Mouse (Mus musculus) cerebellum, postnatal 25 days (tissue): ENCODE data around the gene Pzp.
A peak's percentile ranks its signal among the peaks of the same experiment; 100 is the strongest.

Source experiments
- DNase-seq, 2 experiments: peaks; one replicate each; pipeline ENCODE4 v3.0.0; 2021; ENCODE audit warnings: mixed read lengths in 2 of 2

Pzp gene

DNA sequence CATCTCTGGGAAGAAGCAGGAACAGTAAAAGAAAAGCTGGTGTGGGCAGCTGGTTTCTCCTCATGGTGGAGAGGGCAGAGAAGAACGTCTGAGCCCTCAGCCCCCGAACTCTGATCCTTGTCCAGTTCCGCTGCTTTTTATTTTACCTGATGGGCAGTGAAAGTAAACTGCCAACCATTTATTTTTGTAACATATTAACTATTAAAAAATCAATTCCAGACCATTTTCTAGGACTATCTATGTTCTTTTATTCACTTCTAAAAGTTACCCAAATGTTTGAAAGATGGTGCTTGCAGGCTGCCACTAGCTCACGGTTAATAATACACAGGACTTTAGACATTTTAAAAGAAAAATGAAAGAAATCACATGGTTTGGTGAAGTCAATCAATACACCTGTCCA, at the start of gene Pzp:
Pzp (minus strand) TSS at position 120 of the 400 bp plus-strand sequence.
- no peak for DNase-seq

DNA sequence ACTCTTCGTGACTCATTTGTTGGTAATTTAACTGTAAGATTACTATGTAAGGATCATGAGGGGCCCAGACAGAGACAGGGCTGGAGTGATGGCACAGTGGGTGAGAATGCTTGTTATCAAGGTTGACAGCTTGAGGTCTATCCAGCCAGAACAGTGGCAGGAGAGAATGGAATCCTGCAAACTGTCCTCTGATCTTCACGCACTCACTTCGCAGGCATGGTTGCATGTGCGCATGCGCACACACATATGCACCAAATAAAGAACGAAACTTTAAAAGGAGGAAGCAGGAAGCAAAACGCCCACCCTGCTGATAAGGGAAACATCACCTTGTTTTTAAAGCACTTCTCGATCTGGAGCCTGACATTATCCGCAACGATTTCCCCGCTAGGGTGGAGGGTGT, 40.1 kb upstream of the Pzp start:
- no peak for DNase-seq

DNA sequence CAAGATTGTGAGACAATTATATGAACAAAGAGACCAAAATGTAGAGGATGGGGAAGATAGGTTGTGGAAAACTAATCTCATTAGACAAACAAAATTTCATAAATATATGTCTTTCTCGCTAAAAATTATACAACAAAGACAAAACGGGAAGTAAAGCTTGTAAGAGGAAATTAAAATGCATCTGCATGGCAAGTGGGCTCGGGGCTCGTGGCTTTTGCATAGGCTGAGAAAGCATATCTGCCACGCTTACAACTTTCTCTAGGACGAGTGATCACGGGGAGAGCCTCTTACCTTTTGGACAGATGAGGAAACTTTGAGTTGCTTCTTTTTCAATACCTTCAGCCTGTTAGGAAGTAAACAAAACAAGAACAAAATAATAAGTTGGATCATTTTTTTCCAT, 27.5 kb upstream of the Pzp start:
- no peak for DNase-seq

DNA sequence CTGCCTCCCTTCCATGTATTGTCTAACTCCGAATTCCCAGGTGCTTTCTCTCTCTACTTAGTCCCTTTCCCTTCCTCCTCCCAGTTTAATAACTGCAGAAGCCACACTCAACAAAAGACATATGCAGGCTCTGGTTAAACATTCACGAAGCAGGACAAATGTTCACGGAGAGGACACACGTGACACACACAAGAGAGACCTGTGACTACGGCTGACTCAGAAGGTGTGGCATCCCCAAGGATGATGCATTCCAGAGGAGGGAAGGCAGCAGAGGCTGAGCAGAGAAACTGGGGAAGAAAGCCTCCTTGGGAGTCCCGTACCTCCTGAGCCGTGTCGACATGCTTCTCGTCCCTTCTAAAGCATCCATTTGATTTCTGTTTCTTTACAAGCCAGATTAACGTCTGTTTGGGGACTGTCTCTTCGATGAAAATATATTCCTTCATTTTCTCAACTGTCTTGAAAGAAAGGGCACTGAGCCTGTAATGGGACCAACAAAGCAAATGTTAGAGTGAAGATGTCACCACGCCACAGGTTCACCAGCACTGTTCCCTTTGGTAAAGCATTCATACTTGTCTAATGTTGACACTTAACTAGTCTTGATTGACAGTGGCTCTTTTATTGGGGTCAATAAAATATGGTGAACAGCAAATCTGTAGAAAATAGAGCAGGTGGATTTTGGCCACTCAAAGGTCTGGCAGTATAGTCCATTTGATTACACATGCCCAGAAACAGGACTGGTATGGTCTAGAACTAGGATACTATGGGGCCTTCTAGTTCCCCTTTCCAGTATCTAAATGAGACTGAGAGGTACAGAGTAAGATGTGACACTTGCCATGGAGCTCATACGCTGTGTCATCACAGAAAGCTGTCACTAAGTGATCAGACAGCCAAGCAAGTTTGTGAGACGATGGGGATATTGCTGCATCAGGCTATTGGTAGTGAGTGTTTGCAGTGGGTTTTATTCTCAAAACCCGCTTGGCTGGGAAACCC, 23.2 kb upstream of the Pzp start:
- no peak for DNase-seq

DNA sequence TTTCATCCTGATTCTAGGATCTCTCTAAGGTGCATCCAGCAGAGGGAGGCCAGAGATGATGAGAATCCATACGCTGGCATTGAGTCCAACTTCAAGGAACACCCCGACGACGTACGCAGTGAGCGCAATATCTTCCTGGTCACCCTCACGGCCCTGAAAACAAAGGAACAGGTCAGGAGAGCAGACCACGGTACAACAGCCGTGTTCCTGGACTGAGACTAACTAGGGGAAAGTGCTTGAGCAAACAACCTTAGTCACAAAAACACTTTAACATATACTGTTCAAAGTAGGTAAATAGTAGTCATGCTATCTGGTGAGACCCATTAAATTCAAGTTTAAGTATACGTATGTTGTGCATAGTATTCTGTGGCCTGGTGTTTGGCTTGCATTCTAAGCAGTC, 22.0 kb upstream of the Pzp start:
- no peak for DNase-seq

DNA sequence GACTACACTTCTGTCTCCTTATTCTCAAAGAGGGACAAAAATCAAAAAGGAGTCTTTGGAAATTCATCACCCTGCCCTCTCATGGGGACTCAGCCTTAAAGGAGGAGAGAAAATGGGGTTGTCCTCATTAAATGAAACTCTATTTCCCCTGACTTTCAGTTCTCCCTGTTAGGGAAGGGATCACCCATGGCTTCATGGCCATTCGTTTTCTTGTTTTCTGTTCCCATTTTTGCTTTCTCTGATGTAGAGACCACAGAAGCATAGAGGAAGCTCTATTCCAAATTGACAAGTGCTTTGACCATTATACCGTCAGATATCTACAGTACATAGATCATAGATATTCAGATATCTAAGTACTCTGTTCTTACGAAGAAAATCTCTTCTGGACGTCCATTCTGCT, 18.9 kb upstream of the Pzp start:
- no peak for DNase-seq

DNA sequence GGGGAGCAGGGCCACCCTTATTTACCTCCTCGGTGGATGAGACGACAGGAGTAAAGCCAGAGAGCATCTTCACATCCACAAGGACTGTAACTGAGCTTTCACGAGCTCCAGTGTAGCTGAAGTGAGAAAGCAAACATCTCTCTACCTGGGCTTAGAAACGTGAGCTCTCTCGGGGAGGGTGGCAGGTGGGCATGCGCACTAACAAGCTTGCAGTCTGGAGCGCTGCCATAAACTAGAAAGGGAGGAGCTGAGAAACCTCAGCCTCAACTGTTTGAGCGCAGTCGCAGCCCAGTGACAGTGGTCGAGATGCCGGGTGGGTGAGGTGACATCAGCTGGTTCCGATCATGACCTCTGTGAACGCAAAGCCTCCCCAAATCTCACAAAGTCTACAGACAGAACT, 16.7 kb upstream of the Pzp start:
- peak in 1 of 2 experiments; percentile 6 for DNase-seq

DNA sequence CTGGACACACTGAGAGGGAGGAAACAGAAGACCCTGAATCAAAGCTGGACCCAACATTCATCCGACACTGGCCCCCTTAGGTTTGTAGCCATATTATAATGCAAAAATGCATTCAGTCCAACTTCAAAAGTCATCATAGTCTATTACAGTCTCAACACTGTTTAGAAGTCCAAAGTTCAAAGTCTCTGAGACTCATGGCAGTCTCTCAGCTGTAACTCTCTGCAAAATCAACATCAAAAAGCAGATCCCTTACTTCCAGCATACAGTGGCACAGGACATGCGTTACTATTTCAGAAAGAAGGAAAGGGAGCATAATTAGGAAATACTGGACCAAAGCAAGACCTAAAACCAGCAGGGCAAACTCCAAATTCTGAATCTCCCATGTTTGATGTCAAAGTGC, 8.7 kb upstream of the Pzp start:
- no peak for DNase-seq

DNA sequence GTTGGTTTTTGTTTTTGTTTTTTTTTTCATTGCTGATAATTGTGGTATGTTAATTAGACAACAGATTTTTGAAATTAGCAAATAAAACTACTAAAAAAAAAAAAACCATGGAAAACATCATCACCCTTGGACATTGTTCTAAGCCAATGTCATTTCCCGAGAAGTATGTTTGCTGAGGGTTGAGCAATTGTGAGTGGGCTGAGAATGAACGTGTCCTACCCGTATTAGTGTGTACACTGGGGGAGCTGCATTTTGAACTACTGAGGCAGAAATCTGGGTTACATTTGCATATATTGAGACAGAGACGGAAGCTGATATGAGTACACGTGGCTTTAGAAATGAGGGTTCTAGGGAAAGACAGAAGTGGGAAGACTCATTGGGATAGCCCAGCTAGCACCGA, 6.8 kb upstream of the Pzp start:
- no peak for DNase-seq

DNA sequence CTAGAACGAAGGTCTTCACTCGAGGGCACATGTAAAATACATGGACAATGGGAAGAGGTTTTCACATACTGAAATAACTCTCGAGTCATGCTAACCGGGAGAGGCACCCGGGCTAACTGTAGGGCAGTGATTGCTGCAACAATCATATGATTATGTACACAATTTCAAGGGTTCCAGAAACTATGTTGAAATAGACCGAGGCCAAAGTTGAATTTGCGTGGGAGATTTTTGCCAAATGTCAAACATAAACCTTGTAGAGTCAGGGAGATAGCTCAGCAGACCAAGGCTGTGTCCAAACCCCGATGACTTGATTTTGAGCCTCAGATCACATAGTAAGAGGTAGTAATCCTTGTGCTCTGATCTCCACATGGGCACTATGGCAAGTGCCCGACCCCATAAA, 6.2 kb upstream of the Pzp start:
- DNase-seq, result no peak

DNA sequence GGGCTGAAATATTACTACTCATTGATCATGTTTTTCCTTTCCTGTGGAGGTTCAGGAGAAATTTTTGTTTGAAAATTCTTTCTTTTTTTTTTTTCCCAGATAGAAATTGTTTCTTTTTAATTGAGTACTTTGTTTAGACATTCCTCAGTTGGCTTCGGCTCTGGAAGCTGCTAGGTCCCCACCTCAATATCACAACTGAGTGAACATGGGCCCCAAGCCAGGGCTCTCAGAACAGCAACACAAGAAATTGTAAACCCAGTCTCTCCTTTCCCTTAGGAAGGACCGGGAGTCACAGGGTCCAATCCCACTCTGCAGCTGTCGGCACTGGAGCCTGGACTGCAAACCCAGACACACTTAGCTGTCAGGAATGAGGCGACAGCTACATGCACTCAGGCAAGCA, 2.0 kb upstream of the Pzp start:
- DNase-seq, result no peak

DNA sequence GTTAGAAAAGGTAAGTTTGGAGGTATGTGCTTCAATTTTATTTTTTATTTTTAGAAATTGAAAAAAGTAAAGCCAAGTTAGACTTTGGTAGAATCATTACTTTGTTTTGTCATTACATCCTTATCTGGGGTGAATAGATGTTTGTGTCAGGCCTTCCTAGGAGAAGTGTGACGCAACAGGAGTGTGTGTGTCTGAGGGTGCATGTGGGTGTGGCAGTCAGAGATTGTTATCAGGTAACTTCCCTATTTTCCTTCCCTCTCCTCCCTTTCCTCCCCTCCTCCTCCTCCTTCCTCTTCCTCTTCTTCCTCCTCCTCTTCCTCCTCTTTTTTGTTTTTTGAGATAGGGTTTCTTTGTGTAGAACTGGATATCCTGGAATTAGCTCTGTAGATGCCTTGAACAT, 590 bp upstream of the Pzp start:
- DNase-seq, result no peak

DNA sequence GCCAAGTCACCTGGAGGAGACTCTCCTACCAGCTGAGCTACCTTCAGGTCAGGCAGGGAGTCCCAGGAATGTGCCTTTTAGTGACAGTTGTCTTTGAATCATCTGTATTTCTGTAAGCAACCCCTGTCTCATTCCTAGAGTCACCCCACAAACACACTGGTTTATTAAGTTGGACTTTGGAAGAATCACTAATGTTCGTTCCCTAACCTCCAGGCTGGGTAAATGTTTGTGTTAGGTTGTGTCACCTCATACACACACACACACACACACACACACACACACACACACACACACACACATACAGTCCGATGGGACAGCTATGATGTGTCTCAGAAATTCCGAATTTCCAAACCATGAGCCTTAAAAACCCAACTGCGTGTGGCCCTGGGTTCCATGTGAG, 719 bp downstream of the Pzp start:
- DNase-seq, result no peak

DNA sequence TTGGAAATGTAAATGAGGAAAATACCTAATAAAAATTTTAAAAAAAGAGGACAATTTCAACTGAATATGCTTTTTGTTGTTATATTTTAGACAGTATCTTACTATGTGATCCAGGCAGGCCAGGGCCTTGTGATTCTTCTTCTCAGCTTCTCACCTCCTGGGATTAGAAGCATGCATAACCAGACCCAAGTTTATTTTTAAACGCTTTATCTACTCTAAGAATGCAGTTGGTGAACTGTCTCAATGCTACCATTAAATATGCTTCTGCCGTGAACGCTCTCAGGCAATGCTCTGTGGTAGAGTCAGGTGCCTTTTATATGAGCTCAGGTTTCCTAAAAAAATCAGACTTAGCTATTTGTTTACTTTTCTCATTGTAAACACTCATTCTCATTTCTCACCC, 3.2 kb downstream of the Pzp start:
- DNase-seq, result no peak

DNA sequence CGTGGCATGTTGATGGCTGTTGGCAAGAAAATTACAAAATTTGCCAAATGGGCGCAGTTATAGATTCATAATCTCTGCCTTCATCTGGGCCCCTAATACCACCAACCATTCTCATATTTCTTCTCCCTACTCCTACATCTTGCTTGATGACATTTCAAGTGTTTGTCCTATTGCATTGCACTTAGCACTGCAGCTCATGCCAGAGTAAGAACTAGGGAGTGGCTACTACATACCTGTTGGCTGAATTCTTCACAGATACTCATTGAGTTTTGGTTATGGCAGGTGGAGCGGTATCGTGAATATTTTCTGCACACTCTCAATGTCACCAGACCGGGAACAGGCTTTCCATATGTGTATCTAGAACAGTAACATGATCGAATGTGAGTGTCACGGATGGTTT, 7.4 kb downstream of the Pzp start:
- DNase-seq, result no peak

DNA sequence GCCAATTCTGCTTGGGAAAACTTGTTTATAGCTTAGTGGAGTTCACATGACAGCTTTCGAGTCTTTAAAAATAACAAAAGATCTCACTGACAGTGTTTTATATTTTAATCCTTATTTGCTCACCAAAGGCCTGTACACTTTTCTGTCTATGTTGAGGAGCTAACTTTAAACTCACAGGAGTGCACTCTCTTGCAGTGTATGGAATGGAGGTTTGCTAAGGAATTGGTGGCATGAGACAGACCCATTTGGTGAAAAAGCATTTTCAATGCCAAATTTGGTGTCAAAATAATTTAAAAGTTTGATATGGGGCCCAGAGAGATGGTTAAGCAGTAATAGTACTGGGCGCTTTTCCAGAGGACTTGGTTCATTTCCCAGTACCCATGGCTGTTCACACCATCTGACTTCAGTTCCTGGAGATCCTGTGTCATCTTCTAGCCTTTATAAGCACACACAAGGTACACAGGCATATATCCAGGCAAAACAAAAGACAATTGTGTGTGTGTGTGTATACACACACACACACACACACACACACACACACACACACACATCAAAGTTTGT, 20.8 kb downstream of the Pzp start:
- no peak for DNase-seq

DNA sequence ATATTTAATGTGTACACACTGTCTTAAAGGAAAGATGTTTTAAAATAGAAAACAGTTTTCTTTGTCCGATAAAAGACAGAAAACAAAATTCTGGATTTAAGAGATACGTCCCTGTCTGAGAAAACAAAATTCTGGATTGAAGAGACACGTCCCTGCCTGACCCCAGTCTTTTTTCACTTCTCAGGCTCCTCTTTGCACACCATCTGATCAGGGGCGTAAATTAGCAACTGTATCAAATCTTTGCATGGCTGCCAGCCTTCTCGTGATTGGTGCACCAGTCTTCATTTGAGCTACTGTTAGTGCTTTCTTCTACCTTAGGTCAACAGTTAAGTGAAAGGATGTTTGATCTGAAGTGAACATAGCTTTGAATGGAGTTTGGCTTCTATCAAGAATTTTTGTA, 21.8 kb downstream of the Pzp start:
- no peak for DNase-seq

DNA sequence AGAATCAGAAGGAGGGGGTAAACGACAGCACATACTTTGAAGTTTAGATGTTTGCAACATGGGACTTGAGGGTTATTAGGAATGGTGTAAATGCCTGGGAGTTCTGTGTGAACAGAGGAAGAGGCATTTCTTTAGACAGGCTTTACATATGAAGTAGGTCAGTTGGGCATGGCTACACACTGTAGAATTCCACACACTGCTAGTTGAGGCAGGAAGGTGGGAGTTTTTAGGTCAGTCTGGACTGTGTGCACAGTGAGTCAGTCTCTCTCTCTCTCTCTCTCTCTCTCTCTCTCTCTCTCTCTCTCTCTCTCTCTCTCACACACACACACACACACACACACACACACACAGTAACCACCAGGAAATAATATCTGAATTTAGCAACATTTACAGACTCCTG, 31.2 kb downstream of the Pzp start:
- no peak for DNase-seq

DNA sequence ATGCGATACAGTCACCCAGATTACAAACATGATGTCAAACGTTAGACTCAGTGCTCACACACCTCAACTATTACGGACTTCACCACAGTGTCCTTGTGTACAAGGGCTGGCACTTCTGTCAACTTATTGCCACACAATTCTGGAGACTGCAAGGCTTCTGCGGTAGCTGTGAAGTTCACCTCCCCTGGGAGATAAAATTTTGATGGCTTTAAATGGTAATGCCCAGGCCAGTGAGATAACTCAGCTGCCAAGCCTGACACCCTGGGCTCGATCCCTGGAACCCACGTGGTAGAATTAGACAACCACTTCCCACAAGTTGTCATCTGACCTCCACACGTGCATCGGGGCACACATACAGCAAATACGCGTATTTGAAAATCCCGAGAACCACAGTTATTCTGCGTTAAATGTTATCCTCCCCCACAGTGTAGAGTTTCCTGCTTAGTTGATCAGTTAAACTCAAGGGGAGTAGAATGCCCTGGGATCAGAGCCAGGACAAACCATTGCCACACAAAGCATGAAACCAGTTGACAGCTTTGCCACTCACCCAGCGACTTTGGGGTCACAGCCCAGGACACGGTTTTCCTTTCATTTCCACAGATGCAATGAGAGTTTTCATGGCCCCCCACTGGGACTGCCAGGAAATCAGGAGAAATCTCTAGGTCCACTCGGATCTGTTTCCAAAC, 31.7 kb downstream of the Pzp start:
- DNase-seq, result no peak

DNA sequence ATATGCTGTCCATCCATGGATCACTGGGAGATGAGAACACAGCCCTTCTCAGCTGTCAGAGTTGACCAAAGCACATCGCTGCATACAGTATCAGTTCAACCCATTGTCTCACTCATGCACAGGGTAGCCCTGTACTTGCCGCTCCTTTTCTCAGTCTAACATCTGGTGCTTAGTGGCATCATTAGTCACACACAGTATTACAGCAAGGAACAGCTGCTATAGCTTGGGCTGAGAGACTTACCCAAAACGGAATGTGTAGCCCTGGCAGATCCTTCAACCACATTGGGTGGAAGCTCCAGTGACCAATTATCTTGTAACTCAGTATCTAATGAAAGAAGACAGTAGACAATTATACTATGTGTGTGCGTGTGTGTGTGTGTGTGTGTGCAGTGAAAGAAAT, 34.6 kb downstream of the Pzp start:
- DNase-seq, result no peak

DNA sequence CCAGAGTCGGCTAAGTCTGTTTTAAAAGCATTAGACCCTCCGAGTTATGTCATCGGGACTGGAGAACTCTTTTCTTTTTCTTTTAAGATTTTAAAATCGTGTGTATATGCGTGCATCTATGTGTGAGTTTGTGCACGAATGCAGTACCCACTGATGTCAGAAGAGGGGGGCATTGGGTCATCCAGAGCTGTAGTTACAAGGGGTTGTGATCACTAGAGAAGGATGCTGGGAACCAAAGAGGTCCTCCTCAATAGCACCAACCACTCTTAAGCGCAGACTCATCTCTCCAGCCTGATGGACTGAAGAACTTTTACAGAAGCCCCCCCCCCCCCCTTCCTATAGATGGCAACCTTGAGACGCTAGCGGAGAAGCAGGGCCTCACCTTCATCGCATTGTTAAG, 36.4 kb downstream of the Pzp start:
- no peak for DNase-seq

DNA sequence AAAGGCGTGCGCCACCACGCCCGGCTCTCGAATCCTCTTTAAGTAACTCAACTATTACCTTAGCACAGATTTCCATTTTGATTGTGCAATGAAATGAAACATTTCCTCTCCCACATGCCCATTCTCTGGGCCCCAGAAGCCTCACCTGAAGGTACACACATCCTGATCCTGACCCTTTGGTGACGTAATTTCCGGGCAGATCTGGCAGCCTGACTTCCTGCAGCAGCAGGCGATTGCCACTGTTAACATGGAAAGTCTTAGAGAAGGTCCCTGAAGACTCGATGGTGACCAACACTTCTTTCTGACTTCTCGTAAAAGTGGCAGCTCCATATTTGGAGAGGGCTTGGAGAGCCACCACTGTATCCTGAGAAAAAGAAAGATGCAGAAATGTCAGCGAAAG, 38.8 kb downstream of the Pzp start:
- DNase-seq, result no peak

DNA sequence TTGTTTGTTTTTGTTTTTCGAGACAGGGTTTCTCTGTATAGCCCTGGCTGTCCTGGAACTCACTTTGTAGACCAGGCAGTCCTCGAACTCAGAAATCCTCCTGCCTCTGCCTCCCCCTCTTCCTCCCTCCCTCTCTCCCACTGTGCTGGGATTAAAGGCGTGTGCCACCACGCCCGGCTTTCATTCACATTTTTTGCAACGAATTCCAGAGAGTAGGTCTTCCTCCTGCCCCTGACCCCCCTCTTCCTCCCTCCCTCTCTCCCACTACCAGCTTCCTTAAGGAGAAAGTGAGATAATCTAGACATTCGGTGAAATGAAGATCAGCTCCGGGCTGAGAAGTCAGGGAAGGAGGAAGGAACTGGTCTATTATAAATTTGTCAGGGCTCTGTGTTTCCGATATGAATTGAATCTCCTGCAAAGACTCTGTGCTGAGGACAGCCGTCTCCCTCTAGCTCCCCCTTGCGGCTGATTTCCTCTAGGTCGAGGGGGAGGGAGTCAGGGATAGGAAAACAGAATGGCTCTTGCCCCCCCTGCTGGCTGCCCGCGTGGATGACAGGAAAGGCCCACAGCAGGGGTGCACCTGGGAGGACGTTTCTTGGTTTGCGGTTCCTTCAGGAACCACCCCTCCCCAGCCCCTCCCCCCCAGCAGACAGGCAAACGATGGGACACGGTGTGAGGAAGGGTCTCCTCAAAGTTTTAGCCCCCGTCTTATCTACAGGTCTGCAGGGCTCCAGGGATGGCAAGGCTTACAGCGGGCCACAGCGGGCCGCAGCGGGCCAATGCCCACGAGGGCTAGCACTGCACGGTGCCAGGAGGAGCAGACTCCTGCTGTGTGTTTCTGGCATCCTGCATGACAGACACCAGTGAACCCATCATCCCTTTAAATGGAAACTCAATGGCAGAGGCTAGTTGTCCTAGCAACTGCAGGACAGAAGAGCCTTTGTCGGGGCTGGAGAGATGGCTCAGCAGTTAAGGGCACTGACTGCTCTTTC, 46.8 kb downstream of the Pzp start:
- peak; percentile 97 to 99 for DNase-seq
